Mouse (Mus musculus): ENCODE measurements around the gene Agap1. TPM values are rescaled to one million over a fixed set of nuclear protein-coding genes. Genes with fewer than 3 reads are reported as not detected.

The Agap1 gene
- polyA plus RNA-seq, 1 experiment from 2014 or later = 10.8 TPM

GRCm38 (mm10) chr1:89450139-89450538, 4.5 kb upstream of the Agap1 start:
- Histone ChIP-seq H3K9ac (ENCODE audit: low read depth, low read length) (no peak overlapping the region), H3K4me1 (ENCODE audit: control insufficient read depth, insufficient read depth, low read length) (peaks cover 3% of the 10 kb centered on the region; the same call in 1 of the 2 replicates), H3K36me3 (ENCODE audit: control insufficient read depth, insufficient read depth, low read length) (no peaks in the 10 kb centered on the region), H3K9me3 (replicated peaks; ENCODE audit: control insufficient read depth, low read length) (no peaks in the 10 kb centered on the region), H3K4me3 (ENCODE audit: low read depth, low read length) (no peak overlapping the region), H3K27me3 (ENCODE audit: control insufficient read depth, insufficient read depth, low read length) (no peaks in the 10 kb centered on the region), H3K27ac (ENCODE audit: low read depth, low read length) (no peak overlapping the region), H3K4me2 (no peak overlapping the region)
- no peak for ATAC-seq (replicated peaks; ENCODE audit: insufficient number of reproducible peaks, low FRiP score, low TSS enrichment)
- WGBS (ENCODE audit: insufficient replicate concordance) = 67% methylated on average over 7 of the region's 7 CpGs

- Histone ChIP-seq H3K4me1 (ENCODE audit: control insufficient read depth, insufficient read depth, low read length) (peaks cover 16% of the 10 kb centered on the region), H3K27ac (ENCODE audit: low read depth, low read length) (no peak overlapping the region), H3K27me3 (ENCODE audit: control insufficient read depth, insufficient read depth, low read length) (no peaks in the 10 kb centered on the region), H3K4me3 (ENCODE audit: low read depth, low read length) (no peak overlapping the region), H3K9me3 (replicated peaks; ENCODE audit: control insufficient read depth, low read length) (no peaks in the 10 kb centered on the region), H3K9ac (ENCODE audit: low read depth, low read length) (no peak overlapping the region), H3K36me3 (ENCODE audit: control insufficient read depth, insufficient read depth, low read length) (no peaks in the 10 kb centered on the region), H3K4me2 (no peak overlapping the region)
- no peak for ATAC-seq (replicated peaks; ENCODE audit: insufficient number of reproducible peaks, low FRiP score, low TSS enrichment)
- WGBS (ENCODE audit: insufficient replicate concordance) = 67% methylated on average over 8 of the region's 8 CpGs
Measured at GRCm38 (mm10) chr1:89452138-89452537, 2.5 kb upstream of the Agap1 start.

- H3K9me3 ChIP-seq (replicated peaks; ENCODE audit: control insufficient read depth, low read length) = 0 out of 2 replicates have a peak, but pooled peaks cover 5% of the 10 kb centered on the region
- ATAC-seq (replicated peaks; ENCODE audit: insufficient number of reproducible peaks, low FRiP score, low TSS enrichment) = no peak
- peak overlapping the region; percentile 83 for H3K4me3 ChIP-seq (ENCODE audit: low read depth, low read length)
- no peaks in the 10 kb centered on the region for H3K36me3 ChIP-seq (ENCODE audit: control insufficient read depth, insufficient read depth, low read length)
- no peaks in the 10 kb centered on the region for H3K27me3 ChIP-seq (ENCODE audit: control insufficient read depth, insufficient read depth, low read length)
- peaks cover 16% of the 10 kb centered on the region for H3K4me1 ChIP-seq (ENCODE audit: control insufficient read depth, insufficient read depth, low read length)
- H3K4me2 ChIP-seq = peak overlapping the region; percentile 96
- 29% methylated on average over 6 of the region's 6 CpGs for WGBS (ENCODE audit: insufficient replicate concordance)
- H3K9ac ChIP-seq (ENCODE audit: low read depth, low read length) = peak overlapping the region; percentile 87
- no peak overlapping the region for H3K27ac ChIP-seq (ENCODE audit: low read depth, low read length)
Measured at GRCm38 (mm10) chr1:89453666-89454065, 940 bp upstream of the Agap1 start.

GRCm38 (mm10) chr1:89455421-89456091, 950 bp downstream of the Agap1 start:
- H3K36me3 ChIP-seq (ENCODE audit: control insufficient read depth, insufficient read depth, low read length) = no peaks in the 10 kb centered on the region
- peak overlapping the region; percentile 96 for H3K4me2 ChIP-seq
- peaks cover 16% of the 10 kb centered on the region for H3K4me1 ChIP-seq (ENCODE audit: control insufficient read depth, insufficient read depth, low read length)
- peak overlapping the region; percentile 81; the same call in 1 of the 2 replicates for H3K27ac ChIP-seq (ENCODE audit: low read depth, low read length)
- no peak for ATAC-seq (replicated peaks; ENCODE audit: insufficient number of reproducible peaks, low FRiP score, low TSS enrichment)
- H3K4me3 ChIP-seq (ENCODE audit: low read depth, low read length) = peak overlapping the region; percentile 83
- WGBS (ENCODE audit: insufficient replicate concordance) = under 1% methylated on average over 50 of the region's 51 CpGs
- 0 out of 2 replicates have a peak, but pooled peaks cover 5% of the 10 kb centered on the region for H3K9me3 ChIP-seq (replicated peaks; ENCODE audit: control insufficient read depth, low read length)
- peak overlapping the region; percentile 87 for H3K9ac ChIP-seq (ENCODE audit: low read depth, low read length)
- H3K27me3 ChIP-seq (ENCODE audit: control insufficient read depth, insufficient read depth, low read length) = no peaks in the 10 kb centered on the region

- Histone ChIP-seq H3K9me3 (replicated peaks; ENCODE audit: control insufficient read depth, low read length) (0 out of 2 replicates have a peak, but pooled peaks cover 5% of the 10 kb centered on the region), H3K27ac (ENCODE audit: low read depth, low read length) (no peak overlapping the region), H3K4me2 (peak overlapping the region; percentile 96), H3K4me1 (ENCODE audit: control insufficient read depth, insufficient read depth, low read length) (peaks cover 21% of the 10 kb centered on the region), H3K36me3 (ENCODE audit: control insufficient read depth, insufficient read depth, low read length) (no peaks in the 10 kb centered on the region), H3K9ac (ENCODE audit: low read depth, low read length) (0 out of 2 replicates have a peak overlapping the region, but pooled peaks have one; percentile 24), H3K27me3 (ENCODE audit: control insufficient read depth, insufficient read depth, low read length) (no peaks in the 10 kb centered on the region), H3K4me3 (ENCODE audit: low read depth, low read length) (peak overlapping the region; percentile 83)
- no peak for ATAC-seq (replicated peaks; ENCODE audit: insufficient number of reproducible peaks, low FRiP score, low TSS enrichment)
- WGBS (ENCODE audit: insufficient replicate concordance) = 37% methylated on average over 5 of the region's 5 CpGs
Measured at GRCm38 (mm10) chr1:89456456-89456855, 1.9 kb downstream of the Agap1 start.

- Histone ChIP-seq H3K4me1 (ENCODE audit: control insufficient read depth, insufficient read depth, low read length) (peaks cover 26% of the 10 kb centered on the region), H3K9ac (ENCODE audit: low read depth, low read length) (no peak overlapping the region), H3K27ac (ENCODE audit: low read depth, low read length) (no peak overlapping the region), H3K36me3 (ENCODE audit: control insufficient read depth, insufficient read depth, low read length) (no peaks in the 10 kb centered on the region), H3K4me2 (peak overlapping the region; percentile 96), H3K27me3 (ENCODE audit: control insufficient read depth, insufficient read depth, low read length) (no peaks in the 10 kb centered on the region), H3K4me3 (ENCODE audit: low read depth, low read length) (no peak overlapping the region), H3K9me3 (replicated peaks; ENCODE audit: control insufficient read depth, low read length) (0 out of 2 replicates have a peak, but pooled peaks cover 5% of the 10 kb centered on the region)
- WGBS (ENCODE audit: insufficient replicate concordance) = 68% methylated on average over 17 of the region's 17 CpGs
- ATAC-seq (replicated peaks; ENCODE audit: insufficient number of reproducible peaks, low FRiP score, low TSS enrichment) = no peak
Measured at GRCm38 (mm10) chr1:89457126-89458031, 2.8 kb downstream of the Agap1 start.

GRCm38 (mm10) chr1:89461881-89462280, 7.3 kb downstream of the Agap1 start:
- Histone ChIP-seq H3K9me3 (replicated peaks; ENCODE audit: control insufficient read depth, low read length) (0 out of 2 replicates have a peak, but pooled peaks cover 5% of the 10 kb centered on the region), H3K4me3 (ENCODE audit: low read depth, low read length) (no peak overlapping the region), H3K9ac (ENCODE audit: low read depth, low read length) (no peak overlapping the region), H3K36me3 (ENCODE audit: control insufficient read depth, insufficient read depth, low read length) (no peaks in the 10 kb centered on the region), H3K4me1 (ENCODE audit: control insufficient read depth, insufficient read depth, low read length) (peaks cover 44% of the 10 kb centered on the region), H3K27me3 (ENCODE audit: control insufficient read depth, insufficient read depth, low read length) (no peaks in the 10 kb centered on the region), H3K4me2 (no peak overlapping the region), H3K27ac (ENCODE audit: low read depth, low read length) (no peak overlapping the region)
- ATAC-seq (replicated peaks; ENCODE audit: insufficient number of reproducible peaks, low FRiP score, low TSS enrichment) = no peak
- 76% methylated on average over 5 of the region's 5 CpGs for WGBS (ENCODE audit: insufficient replicate concordance)

GRCm38 (mm10) chr1:89463138-89463537, 8.5 kb downstream of the Agap1 start:
- H3K36me3 ChIP-seq (ENCODE audit: control insufficient read depth, insufficient read depth, low read length) = no peaks in the 10 kb centered on the region
- H3K27ac ChIP-seq (ENCODE audit: low read depth, low read length) = 0 out of 2 replicates have a peak overlapping the region, but pooled peaks have one; percentile 6
- peak overlapping the region; percentile 43; the same call in 1 of the 2 replicates for H3K4me2 ChIP-seq
- H3K27me3 ChIP-seq (ENCODE audit: control insufficient read depth, insufficient read depth, low read length) = no peaks in the 10 kb centered on the region
- no peak for ATAC-seq (replicated peaks; ENCODE audit: insufficient number of reproducible peaks, low FRiP score, low TSS enrichment)
- peaks cover 56% of the 10 kb centered on the region for H3K4me1 ChIP-seq (ENCODE audit: control insufficient read depth, insufficient read depth, low read length)
- H3K9me3 ChIP-seq (replicated peaks; ENCODE audit: control insufficient read depth, low read length) = 0 out of 2 replicates have a peak, but pooled peaks cover 5% of the 10 kb centered on the region
- H3K4me3 ChIP-seq (ENCODE audit: low read depth, low read length) = no peak overlapping the region
- H3K9ac ChIP-seq (ENCODE audit: low read depth, low read length) = no peak overlapping the region; the same call in 1 of the 2 replicates
- 17% methylated on average over 8 of the region's 8 CpGs for WGBS (ENCODE audit: insufficient replicate concordance)

Measured in heart, embryonic 11.5 days (tissue).